Mouse (Mus musculus): ENCODE results near the gene Ppp4c. TPM values are rescaled to one million over a fixed set of nuclear protein-coding genes. Genes with fewer than 3 reads are reported as not detected.

The Ppp4c gene
- polyA plus RNA-seq, 1 experiment: 130 TPM

DNA sequence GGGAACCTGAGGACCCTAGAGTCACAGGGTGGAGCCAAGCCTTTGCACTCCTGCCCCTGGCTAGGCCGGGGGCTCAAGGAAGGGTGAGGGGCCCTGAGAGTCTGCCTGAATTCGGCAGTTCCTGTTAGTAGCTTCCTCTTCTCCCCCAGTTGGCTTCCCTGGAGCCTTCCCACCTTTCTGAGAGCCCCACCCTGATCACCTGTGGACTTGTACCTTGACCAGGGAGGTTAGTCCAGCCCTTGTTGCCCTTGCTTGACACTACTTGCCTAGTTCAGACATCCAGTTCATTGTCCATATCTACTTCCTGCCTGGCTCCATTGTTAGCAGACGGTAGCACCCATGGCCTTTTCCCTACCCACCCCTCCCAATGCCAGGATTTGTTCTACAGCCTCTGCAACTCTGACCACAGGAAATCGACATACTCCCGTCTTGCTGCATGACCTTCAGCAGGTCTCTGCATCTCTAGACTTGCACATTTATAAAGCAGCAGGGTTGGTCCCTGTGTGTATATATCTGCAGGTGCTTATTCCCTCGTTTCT lies 30.7 kb downstream of the Ppp4c start:
- Histone ChIP-seq H3K4me1 (ENCODE audit: control insufficient read depth, insufficient read depth, low read length) (peaks cover 8% of the 10 kb centered on the region), H3K27ac (ENCODE audit: control insufficient read depth, insufficient read depth, low read depth, low read length, poor library complexity) (no peak overlapping the region), H3K4me3 (replicated peaks; ENCODE audit: control insufficient read depth, low read depth, low read length) (no peak overlapping the region)
- 38% methylated on average over 6 of the region's 6 CpGs for whole genome bisulfite sequencing
- TF ChIP-seq POLR2A (IDR thresholded peaks at IDR 0.05; ENCODE audit: borderline replicate concordance, control insufficient read depth, low read depth, low read length): no peak
- TF ChIP-seq CTCF (IDR thresholded peaks at IDR 0.05; ENCODE audit: control insufficient read depth, insufficient read depth, low read length): no peak

DNA sequence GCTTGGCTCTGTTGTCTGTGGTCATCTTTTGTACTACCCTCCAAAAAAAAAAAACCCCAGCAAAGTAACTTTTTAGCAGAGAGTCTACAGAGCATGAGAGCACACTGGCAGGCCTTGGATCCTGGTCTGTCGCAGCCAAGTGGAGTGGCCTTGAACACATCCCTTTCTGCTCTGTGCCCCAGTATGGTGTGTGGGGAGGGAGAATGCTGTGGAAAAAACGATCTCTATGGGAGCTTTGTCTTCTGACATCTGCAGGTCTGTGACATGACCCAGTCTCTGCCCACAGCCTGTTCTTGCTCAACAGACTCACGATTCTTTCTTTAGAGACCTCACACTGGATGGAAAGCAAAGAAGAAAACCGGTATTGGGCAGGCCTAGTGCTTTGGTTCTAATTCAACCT lies 31.3 kb downstream of the Ppp4c start:
- Histone ChIP-seq H3K4me1 (ENCODE audit: control insufficient read depth, insufficient read depth, low read length) (peaks cover 8% of the 10 kb centered on the region), H3K27ac (ENCODE audit: control insufficient read depth, insufficient read depth, low read depth, low read length, poor library complexity) (no peak overlapping the region)
- TF ChIP-seq POLR2A (IDR thresholded peaks at IDR 0.05; ENCODE audit: borderline replicate concordance, control insufficient read depth, low read depth, low read length) (no peak), CTCF (IDR thresholded peaks at IDR 0.05; ENCODE audit: control insufficient read depth, insufficient read depth, low read length) (no peak)

DNA sequence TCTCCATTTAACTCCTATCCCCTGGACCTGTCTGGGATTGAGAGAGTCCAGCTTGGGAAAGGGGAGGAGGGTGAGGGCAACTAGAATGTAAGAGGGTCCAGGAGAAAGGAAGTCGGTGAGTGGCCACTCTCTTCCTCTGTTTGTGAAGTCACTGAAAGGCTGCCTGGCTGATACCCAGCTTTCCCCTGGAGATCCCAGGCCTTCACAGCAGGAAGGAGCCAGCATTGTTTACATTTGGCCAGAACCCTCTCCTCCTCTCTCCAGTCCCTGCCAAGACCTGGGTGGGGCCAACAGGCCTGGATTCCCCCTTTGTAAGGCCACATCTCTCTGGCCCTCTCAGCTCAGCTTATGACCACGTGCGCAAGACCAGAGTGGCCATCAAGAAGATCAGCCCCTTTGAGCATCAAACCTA lies 31.9 kb downstream of the Ppp4c start:
- Histone ChIP-seq H3K4me3 (replicated peaks; ENCODE audit: control insufficient read depth, low read depth, low read length) (peak overlapping the region; percentile 89), H3K27ac (ENCODE audit: control insufficient read depth, insufficient read depth, low read depth, low read length, poor library complexity) (peak overlapping the region; percentile 71), H3K4me1 (ENCODE audit: control insufficient read depth, insufficient read depth, low read length) (peaks cover 8% of the 10 kb centered on the region)
- 49% methylated on average over 3 of the region's 3 CpGs for WGBS
- TF ChIP-seq POLR2A (IDR thresholded peaks at IDR 0.05; ENCODE audit: borderline replicate concordance, control insufficient read depth, low read depth, low read length) (no peak), CTCF (IDR thresholded peaks at IDR 0.05; ENCODE audit: control insufficient read depth, insufficient read depth, low read length) (no peak)

More for the DNA sequence above, 31.3 kb downstream of the Ppp4c start:
- 40% methylated on average over 4 of the region's 4 CpGs for WGBS
- peak overlapping the region; percentile 19 for H3K4me3 ChIP-seq (replicated peaks; ENCODE audit: control insufficient read depth, low read depth, low read length)

DNA sequence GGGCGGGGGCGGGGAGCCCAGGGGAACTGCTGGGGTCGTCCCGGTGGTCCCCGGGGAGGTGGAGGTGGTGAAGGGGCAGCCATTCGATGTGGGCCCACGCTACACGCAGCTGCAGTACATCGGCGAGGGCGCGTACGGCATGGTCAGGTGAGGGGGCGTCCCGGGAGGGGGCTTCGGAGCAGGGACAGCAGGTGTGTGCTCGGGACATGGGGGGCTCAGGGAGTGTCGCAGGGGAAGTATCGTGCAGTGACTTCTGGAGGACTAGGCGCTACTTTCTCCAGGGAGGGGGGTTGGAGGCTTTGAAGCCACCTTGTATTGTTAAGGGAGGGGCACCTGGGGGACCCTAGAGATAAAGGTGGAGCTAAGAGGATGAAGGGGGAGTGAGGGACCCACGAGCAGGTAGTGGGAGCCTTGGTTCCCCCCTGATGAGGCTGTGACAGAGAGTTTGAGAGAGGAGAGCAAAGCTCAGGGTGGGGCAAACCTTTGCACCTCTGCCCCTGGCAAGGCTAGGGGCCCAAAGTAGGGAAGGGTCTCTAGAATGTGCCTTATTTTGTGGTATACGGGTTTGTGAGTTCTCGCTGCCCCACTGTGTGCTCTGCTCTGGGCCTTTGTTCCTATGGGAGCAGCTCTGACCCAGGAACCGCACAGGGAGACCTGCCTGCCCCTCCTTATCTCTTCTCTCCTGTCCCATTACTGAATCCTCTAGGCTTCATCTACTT lies 32.5 kb downstream of the Ppp4c start:
- TF ChIP-seq CTCF (IDR thresholded peaks at IDR 0.05; ENCODE audit: control insufficient read depth, insufficient read depth, low read length) (no peak), POLR2A (IDR thresholded peaks at IDR 0.05; ENCODE audit: borderline replicate concordance, control insufficient read depth, low read depth, low read length) (0 out of 2 replicates have a peak, but pooled peaks have one; percentile 31)
- 1% methylated on average over 24 of the region's 24 CpGs for WGBS
- H3K4me3 ChIP-seq (replicated peaks; ENCODE audit: control insufficient read depth, low read depth, low read length): peak overlapping the region; percentile 89
- H3K27ac ChIP-seq (ENCODE audit: control insufficient read depth, insufficient read depth, low read depth, low read length, poor library complexity): peak overlapping the region; percentile 71
- peaks cover 8% of the 10 kb centered on the region for H3K4me1 ChIP-seq (ENCODE audit: control insufficient read depth, insufficient read depth, low read length)

DNA sequence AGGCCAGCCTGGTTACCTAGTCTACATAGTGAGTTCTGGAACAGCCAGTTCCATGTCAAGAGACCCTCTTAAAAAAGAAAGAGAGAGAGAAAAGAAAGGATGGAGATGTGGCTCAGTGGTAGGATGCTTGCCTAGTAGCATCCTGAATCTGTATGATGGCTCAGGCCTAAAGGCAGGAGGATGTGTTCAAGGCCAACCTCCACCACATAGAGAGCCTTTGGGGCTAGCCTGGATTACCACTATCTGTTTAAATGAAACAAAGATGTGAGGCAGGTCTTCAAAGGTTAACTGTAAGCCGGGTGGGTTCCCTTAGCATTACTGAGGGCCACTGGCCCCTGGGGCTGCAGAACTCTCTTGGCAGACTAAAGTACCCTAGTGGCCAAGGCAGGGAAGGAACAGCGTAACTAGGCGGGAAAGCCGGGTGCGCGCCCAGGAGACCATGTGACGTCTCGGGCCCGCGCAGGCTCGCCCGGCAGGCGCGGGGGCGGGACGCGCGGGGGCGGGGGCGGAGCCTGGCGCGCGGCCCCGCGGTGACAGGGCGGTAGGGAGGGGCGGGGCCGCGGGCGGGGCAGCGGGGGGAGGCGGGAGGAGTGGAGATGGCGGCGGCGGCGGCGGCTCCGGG lies 33.1 kb downstream of the Ppp4c start, which contains the start of gene Mapk3:
Gene Mapk3 (plus strand): TSS at position 552 of the 622 bp plus-strand sequence.
- H3K4me3 ChIP-seq (replicated peaks; ENCODE audit: control insufficient read depth, low read depth, low read length): peak within 1 kb of the TSS; percentile 89
- TF ChIP-seq CTCF (IDR thresholded peaks at IDR 0.05; ENCODE audit: control insufficient read depth, insufficient read depth, low read length) (peak; percentile 69), POLR2A (IDR thresholded peaks at IDR 0.05; ENCODE audit: borderline replicate concordance, control insufficient read depth, low read depth, low read length) (no peak)
- WGBS: 3% methylated on average over 38 of the region's 38 CpGs
- H3K4me1 ChIP-seq (ENCODE audit: control insufficient read depth, insufficient read depth, low read length): peaks cover 8% of the 10 kb centered on the region
- H3K27ac ChIP-seq (ENCODE audit: control insufficient read depth, insufficient read depth, low read depth, low read length, poor library complexity): peak within 1 kb of the TSS; percentile 71

DNA sequence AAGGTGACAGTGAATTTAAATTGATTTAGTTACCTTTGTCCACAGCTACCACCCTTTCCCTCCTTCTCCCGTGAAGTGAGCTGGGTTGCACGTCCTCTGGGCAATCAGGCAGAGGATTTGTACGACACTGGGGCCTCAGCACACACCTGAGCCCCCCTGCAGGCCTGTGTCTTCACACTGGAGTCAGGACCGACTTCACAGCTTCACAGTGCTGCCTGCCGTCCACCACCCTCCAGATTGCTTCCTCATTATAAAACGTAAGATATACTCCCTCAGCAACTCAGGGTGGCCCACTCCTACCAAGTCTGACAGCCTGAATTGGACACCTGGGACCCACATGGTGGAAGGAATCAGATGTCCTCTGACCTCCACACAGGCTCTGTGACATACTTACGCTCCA lies 33.8 kb downstream of the Ppp4c start:
- H3K27ac ChIP-seq (ENCODE audit: control insufficient read depth, insufficient read depth, low read depth, low read length, poor library complexity): no peak overlapping the region
- H3K4me1 ChIP-seq (ENCODE audit: control insufficient read depth, insufficient read depth, low read length): peaks cover 9% of the 10 kb centered on the region
- WGBS: 67% methylated on average over 7 of the region's 7 CpGs
- TF ChIP-seq CTCF (IDR thresholded peaks at IDR 0.05; ENCODE audit: control insufficient read depth, insufficient read depth, low read length) (no peak), POLR2A (IDR thresholded peaks at IDR 0.05; ENCODE audit: borderline replicate concordance, control insufficient read depth, low read depth, low read length) (no peak)
- H3K4me3 ChIP-seq (replicated peaks; ENCODE audit: control insufficient read depth, low read depth, low read length): no peak overlapping the region

DNA sequence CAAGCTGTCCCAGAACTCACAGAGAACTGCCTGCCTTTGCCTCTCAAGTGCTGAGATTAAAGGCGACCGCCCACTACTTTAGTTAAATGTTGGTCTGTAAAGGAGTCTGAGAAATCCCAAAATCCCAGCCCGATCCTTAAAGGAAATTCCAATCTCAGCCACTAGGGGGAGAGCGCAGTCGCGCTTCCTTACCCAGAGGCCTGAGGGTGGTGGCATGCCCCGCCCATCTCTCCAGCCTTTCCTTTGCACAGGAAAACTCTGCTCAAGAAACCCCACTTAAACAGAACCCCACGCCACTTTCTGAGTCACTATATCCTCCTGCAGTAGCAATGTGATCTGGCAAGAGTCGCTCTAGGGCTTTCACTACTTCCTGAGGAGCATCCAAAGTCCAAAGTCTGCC lies 37.4 kb downstream of the Ppp4c start:
- peak; percentile 82 for TF ChIP-seq CTCF (IDR thresholded peaks at IDR 0.05; ENCODE audit: control insufficient read depth, insufficient read depth, low read length)
- TF ChIP-seq POLR2A (IDR thresholded peaks at IDR 0.05; ENCODE audit: borderline replicate concordance, control insufficient read depth, low read depth, low read length): no peak
- 1% methylated on average over 9 of the region's 9 CpGs for WGBS
- no peak overlapping the region for H3K4me3 ChIP-seq (replicated peaks; ENCODE audit: control insufficient read depth, low read depth, low read length)
- peaks cover 5% of the 10 kb centered on the region; the same call in 1 of the 2 replicates for H3K4me1 ChIP-seq (ENCODE audit: control insufficient read depth, insufficient read depth, low read length)
- no peak overlapping the region for H3K27ac ChIP-seq (ENCODE audit: control insufficient read depth, insufficient read depth, low read depth, low read length, poor library complexity)

Data from bone marrow, adult 2 months (tissue).